Mouse (Mus musculus) intestine, embryonic 14.5 days (tissue): ENCODE results near the gene Stox2. TPM values are rescaled to one million over a fixed set of nuclear protein-coding genes. Genes with fewer than 3 reads are reported as not detected.

ENCODE experiments used
- ATAC-seq: fragments of 200-750 bp; cut with Nextera tagmentation; replicated peaks from 2 replicates; pipeline ENCODE4 v1.8.0; 2017; ENCODE audit warnings: low read depth, moderate number of reproducible peaks, moderate TSS enrichment, moderate library complexity; ENCODE audit not compliant: low FRiP score, low TSS enrichment
- DNase-seq: peaks from one replicate; pipeline ENCODE4 v3.0.0-alpha.2; 2018; ENCODE audit warnings: low spot score
- H3K27ac ChIP-seq: fragments of 300-500 bp; sonication (generic); 2 replicates; pipeline ENCODE4 v1.5.1; 2014; ENCODE audit warnings: low read depth, mild to moderate bottlenecking, control low read depth
- H3K27me3 ChIP-seq: fragments of 300-500 bp; sonication (generic); replicated peaks from 2 replicates; pipeline ENCODE4 v1.6.1; 2014; ENCODE audit warnings: low read length, control low read depth; ENCODE audit not compliant: control insufficient read depth, insufficient read depth
- H3K36me3 ChIP-seq: fragments of 300-500 bp; sonication (generic); 2 replicates; pipeline ENCODE4 v1.6.1; 2014; ENCODE audit warnings: low read length, control low read depth; ENCODE audit not compliant: control insufficient read depth, insufficient read depth
- H3K4me1 ChIP-seq: fragments of 300-500 bp; sonication (generic); replicated peaks from 2 replicates; pipeline ENCODE4 v1.6.1; 2014; ENCODE audit warnings: low read length, control low read depth, mixed read lengths; ENCODE audit not compliant: control insufficient read depth, insufficient read depth
- H3K4me2 ChIP-seq: fragments of 300-500 bp; sonication (generic); 2 replicates; pipeline ENCODE4 v1.6.1; 2014; ENCODE audit warnings: low read length
- H3K4me3 ChIP-seq: fragments of 300-500 bp; sonication (generic); 2 replicates; pipeline ENCODE4 v1.5.1; 2014; ENCODE audit warnings: low read depth, low read length, control low read depth, mixed read lengths
- H3K9ac ChIP-seq: fragments of 300-500 bp; sonication (generic); 2 replicates; pipeline ENCODE4 v1.6.1; 2014; ENCODE audit warnings: mild to moderate bottlenecking, low read length
- H3K9me3 ChIP-seq: fragments of 300-500 bp; sonication (generic); 2 replicates; pipeline ENCODE4 v1.6.1; 2016; ENCODE audit warnings: low read length, control low read depth; ENCODE audit not compliant: control insufficient read depth
- WGBS: fragments of 180-500 bp; shearing (Covaris S2); extraction: QIAGEN DNeasy Blood & Tissue Kit; methylation state at CpG from one replicate; pipeline ENCODE4 v1.1.7; 2014; 5-methylcytosine and 5-hydroxymethylcytosine counted together
- polyA plus RNA-seq: library from polyadenylated mRNA; unstranded; fragments of >200 nt; fragmentation: Nextera tagmentation; extraction: Ambion mirVana; gene quantifications from 2 replicates; pipeline ENCODE4 v1.2.1, GENCODE M21; 2014

Stox2 gene
- polyA plus RNA-seq, 1 experiment from 2014 or later: 10.6 TPM

DNA sequence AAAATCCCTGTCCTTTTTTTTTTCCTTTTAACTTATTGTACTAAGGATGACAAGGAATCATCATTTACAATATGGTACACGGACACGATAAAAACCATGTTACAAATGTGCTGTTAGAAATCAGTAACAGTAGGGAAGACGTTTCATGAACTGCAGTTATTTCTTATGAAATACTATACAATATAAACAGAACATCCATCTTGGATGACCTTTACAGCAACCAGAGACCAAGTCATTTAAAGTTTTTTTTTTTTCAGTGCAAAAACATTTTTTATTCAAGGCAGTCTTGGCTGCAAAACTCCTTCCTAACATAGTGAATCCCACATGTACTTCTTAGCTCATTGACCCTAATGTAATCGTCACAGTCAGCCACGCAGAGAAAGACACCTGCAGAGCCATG, 266.0 kb downstream of the Stox2 start:
- no peaks in the 10 kb centered on the region for H3K9me3 ChIP-seq
- no peak overlapping the region for H3K4me2 ChIP-seq
- 47% methylated on average over 5 of the region's 5 CpGs for WGBS
- no peak overlapping the region for H3K4me3 ChIP-seq
- no peaks in the 10 kb centered on the region for H3K27me3 ChIP-seq
- no peak for DNase-seq
- H3K27ac ChIP-seq: no peak overlapping the region
- H3K4me1 ChIP-seq: 0 out of 2 replicates have a peak, but pooled peaks cover 3% of the 10 kb centered on the region
- H3K36me3 ChIP-seq: 0 out of 2 replicates have a peak, but pooled peaks cover 2% of the 10 kb centered on the region
- ATAC-seq: no peak
- H3K9ac ChIP-seq: no peak overlapping the region

DNA sequence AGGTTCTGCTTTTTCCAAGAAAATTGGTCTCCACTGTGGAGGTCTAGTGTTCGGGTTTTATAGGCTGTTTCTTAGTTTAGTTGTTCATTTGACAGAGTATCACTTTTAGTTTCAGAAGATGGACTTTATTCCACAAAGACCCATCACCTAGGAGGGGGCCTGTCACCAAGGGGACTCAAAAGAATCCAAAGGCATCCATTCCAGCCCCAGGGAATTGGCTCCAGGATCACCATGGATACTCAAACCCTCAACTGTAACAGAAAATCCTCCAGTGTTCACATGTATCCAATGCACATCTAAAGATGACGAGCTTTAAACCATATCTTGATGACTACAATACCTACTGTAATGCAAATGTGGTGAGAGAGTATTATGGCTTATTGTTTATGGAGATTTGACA, 267.4 kb downstream of the Stox2 start:
- ATAC-seq: no peak
- H3K27ac ChIP-seq: no peak overlapping the region
- no peak overlapping the region for H3K9ac ChIP-seq
- H3K4me1 ChIP-seq: 0 out of 2 replicates have a peak, but pooled peaks cover 3% of the 10 kb centered on the region
- no peak overlapping the region for H3K4me3 ChIP-seq
- no peak for DNase-seq
- H3K4me2 ChIP-seq: no peak overlapping the region
- 88% methylated on average over 2 of the region's 2 CpGs for WGBS
- 0 out of 2 replicates have a peak, but pooled peaks cover 2% of the 10 kb centered on the region for H3K36me3 ChIP-seq
- H3K9me3 ChIP-seq: no peaks in the 10 kb centered on the region
- no peaks in the 10 kb centered on the region for H3K27me3 ChIP-seq

DNA sequence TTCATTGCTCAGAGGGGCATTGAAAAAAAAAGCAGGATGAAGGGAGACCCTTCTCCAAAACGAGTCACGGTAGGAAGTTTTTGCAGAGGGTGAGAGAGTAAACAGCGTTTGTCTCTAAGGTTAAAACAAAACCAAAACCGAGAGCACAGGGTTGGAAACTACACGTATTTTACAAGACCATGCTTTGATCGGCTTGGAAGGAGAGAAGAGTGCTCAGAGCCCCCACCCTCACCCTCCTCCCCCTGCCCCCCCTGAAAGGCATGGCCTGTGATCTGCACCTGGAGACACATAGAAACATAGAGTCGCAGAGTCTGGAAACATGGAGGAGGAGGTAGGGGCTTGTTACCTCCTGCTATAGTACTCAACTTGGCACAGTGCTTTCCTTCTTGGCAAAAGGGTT, 272.3 kb downstream of the Stox2 start:
- 0 out of 2 replicates have a peak, but pooled peaks cover 3% of the 10 kb centered on the region for H3K9me3 ChIP-seq
- H3K9ac ChIP-seq: no peak overlapping the region
- 67% methylated on average over 7 of the region's 7 CpGs for WGBS
- no peaks in the 10 kb centered on the region for H3K4me1 ChIP-seq
- ATAC-seq (no peak), DNase-seq (no peak)
- no peak overlapping the region for H3K27ac ChIP-seq
- H3K27me3 ChIP-seq: no peaks in the 10 kb centered on the region
- H3K4me2 ChIP-seq: no peak overlapping the region
- no peaks in the 10 kb centered on the region for H3K36me3 ChIP-seq
- H3K4me3 ChIP-seq: no peak overlapping the region

DNA sequence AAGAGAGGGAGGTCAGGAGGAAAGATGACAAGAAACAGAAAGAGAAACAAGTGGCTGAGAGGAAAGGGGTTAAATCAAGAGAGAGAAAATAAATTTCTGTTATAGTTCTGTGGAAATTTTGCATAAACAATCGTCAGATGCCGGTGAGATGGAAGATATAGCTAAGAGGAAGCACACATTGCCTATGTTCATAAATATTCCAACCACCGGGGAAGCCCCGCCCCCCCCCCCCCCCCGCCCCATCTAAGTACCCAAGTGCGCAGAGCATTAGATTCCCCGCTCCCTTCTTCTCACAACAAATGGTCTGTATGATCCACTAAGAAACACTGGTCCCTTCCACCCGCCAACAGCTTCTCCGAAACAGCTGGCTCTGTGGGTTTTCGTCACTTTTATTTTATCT, 273.3 kb downstream of the Stox2 start:
- Histone ChIP-seq H3K4me1 (no peaks in the 10 kb centered on the region), H3K27me3 (no peaks in the 10 kb centered on the region), H3K36me3 (no peaks in the 10 kb centered on the region), H3K27ac (no peak overlapping the region), H3K9ac (no peak overlapping the region), H3K9me3 (0 out of 2 replicates have a peak, but pooled peaks cover 3% of the 10 kb centered on the region), H3K4me2 (no peak overlapping the region), H3K4me3 (no peak overlapping the region)
- no peak for ATAC-seq
- 56% methylated on average over 10 of the region's 10 CpGs for WGBS
- DNase-seq: no peak

DNA sequence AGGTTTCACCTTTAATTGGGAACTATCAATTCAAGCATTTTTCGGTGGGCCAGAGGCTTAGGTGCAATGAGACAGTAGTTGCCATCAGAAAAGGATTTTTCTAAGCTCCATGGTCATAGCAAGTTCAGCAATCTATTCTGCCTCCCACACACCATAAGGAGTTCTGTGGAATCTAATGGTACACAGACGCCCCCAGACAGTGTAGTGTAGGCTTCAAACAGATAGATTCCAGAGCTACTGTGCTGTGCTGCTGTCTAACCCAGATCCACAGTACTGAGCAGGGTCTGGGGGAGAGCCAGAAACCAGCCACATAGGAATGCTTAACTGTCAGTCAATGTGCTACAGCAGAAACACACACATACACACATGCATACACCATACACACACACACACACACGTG, 285.5 kb downstream of the Stox2 start:
- no peak for ATAC-seq
- WGBS: 65% methylated on average over 3 of the region's 3 CpGs

DNA sequence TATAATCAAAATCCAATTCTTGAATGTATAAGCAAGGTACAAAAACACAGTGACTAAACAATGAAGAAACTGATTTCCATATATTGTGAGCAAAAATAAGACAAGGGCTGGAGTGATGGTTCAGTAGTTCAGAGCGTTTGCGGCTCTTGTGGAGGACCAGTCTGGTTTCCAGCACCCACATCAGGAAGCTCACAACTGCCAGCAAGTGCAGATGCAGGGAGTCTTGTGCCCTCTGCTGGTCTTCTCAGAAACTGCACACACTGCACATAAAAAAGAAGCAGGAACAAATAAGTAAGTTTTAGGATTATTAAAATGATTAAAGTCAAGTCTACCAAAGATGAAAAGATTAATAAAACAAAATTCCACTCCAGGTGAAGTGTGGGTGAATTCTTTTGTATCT, 291.6 kb downstream of the Stox2 start:
- Histone ChIP-seq H3K4me1 (no peaks in the 10 kb centered on the region), H3K9ac (no peak overlapping the region), H3K27me3 (no peaks in the 10 kb centered on the region), H3K36me3 (no peaks in the 10 kb centered on the region), H3K9me3 (peaks cover 15% of the 10 kb centered on the region), H3K4me3 (no peak overlapping the region), H3K4me2 (no peak overlapping the region), H3K27ac (no peak overlapping the region)
- ATAC-seq (no peak), DNase-seq (no peak)
- 94% methylated on average over 2 of the region's 2 CpGs for WGBS

More for the DNA sequence above, 285.5 kb downstream of the Stox2 start:
- H3K27me3 ChIP-seq: no peaks in the 10 kb centered on the region
- H3K4me2 ChIP-seq: no peak overlapping the region
- no peaks in the 10 kb centered on the region for H3K9me3 ChIP-seq
- no peaks in the 10 kb centered on the region for H3K4me1 ChIP-seq
- H3K36me3 ChIP-seq: no peaks in the 10 kb centered on the region
- no peak overlapping the region for H3K9ac ChIP-seq
- no peak overlapping the region for H3K4me3 ChIP-seq
- no peak for DNase-seq
- no peak overlapping the region for H3K27ac ChIP-seq

DNA sequence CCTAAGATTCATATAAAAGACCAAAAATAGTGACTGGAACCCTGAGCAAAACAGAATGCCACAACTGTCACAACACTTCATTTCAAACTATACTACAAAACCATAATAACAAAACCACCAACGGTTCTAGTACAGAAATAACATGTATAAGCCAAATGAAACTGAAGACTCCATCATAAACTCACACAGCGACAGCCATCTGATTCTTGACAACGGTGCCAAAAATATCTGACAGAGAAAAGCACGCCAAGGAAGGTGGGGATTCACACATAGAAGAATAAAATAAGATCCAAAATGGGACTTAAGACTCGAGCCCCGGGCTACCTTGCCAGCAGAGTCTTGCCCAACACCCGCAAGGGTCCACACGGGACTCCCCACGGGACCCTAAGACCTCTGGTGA, 300.9 kb downstream of the Stox2 start:
- 92% methylated on average over 8 of the region's 9 CpGs for WGBS
- no peak overlapping the region for H3K27ac ChIP-seq
- H3K36me3 ChIP-seq: no peaks in the 10 kb centered on the region
- DNase-seq (no peak), ATAC-seq (no peak)
- H3K4me1 ChIP-seq: no peaks in the 10 kb centered on the region
- H3K9ac ChIP-seq: no peak overlapping the region
- no peak overlapping the region for H3K4me3 ChIP-seq
- no peak overlapping the region for H3K4me2 ChIP-seq
- H3K9me3 ChIP-seq: no peaks in the 10 kb centered on the region
- no peaks in the 10 kb centered on the region for H3K27me3 ChIP-seq

DNA sequence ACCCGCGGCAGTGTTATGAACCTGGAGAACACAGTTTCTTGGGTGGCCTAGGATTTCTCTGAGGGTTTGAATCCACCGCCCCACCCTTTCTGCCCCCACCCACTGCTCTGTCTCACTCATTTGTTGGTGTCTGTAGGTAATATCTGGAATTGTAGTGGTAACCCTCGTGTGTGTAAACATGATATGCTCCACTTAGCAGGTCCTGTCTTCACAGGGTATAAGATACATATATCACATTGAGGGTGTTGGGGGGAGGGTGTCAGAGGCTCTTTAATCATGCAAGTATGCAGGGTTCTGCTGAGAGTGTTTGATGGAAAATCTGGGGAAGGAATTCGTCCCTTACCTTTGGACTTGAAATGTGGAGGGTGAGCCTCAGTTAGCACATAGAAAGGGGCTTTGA, 310.1 kb downstream of the Stox2 start:
- peaks cover 5% of the 10 kb centered on the region; the same call in 1 of the 2 replicates for H3K27me3 ChIP-seq
- H3K4me1 ChIP-seq: no peaks in the 10 kb centered on the region; the same call in 1 of the 2 replicates
- no peaks in the 10 kb centered on the region for H3K36me3 ChIP-seq
- ATAC-seq: no peak
- no peak for DNase-seq
- H3K9ac ChIP-seq: no peak overlapping the region
- H3K27ac ChIP-seq: no peak overlapping the region
- H3K4me2 ChIP-seq: peak overlapping the region; percentile 46
- WGBS: 39% methylated on average over 5 of the region's 5 CpGs
- no peaks in the 10 kb centered on the region for H3K9me3 ChIP-seq
- H3K4me3 ChIP-seq: no peak overlapping the region

DNA sequence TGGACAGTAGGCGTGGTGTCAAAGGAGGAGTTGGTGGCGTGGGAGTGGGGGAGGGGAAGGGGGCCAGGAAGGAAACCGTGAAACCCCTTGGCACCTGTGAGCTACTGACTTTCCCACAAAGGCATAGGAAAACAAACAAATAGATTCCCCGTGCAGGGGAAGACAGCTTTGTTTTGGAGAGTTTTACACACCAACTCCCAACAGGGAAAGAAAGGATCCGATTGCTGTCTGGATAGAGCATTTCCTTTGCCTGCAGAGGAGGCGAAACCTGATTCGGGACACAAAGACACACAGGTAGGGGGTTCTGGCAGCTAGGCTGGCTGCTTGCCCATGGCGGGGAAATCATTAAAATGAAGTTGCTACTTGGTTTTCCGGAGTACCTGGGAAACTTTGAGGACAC, 310.6 kb downstream of the Stox2 start:
- ATAC-seq (no peak), DNase-seq (no peak)
- Histone ChIP-seq H3K9me3 (no peaks in the 10 kb centered on the region), H3K36me3 (no peaks in the 10 kb centered on the region), H3K27me3 (peaks cover 5% of the 10 kb centered on the region; the same call in 1 of the 2 replicates), H3K9ac (no peak overlapping the region), H3K4me2 (peak overlapping the region; percentile 46), H3K27ac (no peak overlapping the region), H3K4me3 (peak overlapping the region; percentile 13; the same call in 1 of the 2 replicates), H3K4me1 (no peaks in the 10 kb centered on the region; the same call in 1 of the 2 replicates)
- 11% methylated on average over 9 of the region's 9 CpGs for WGBS
